Mouse (Mus musculus) heart, adult 2 months (tissue): ENCODE data around the gene Dcp1b.

ENCODE experiments used
- CTCF ChIP-seq: fragments of 200-600 bp; IDR thresholded peaks from 2 replicates; pipeline ENCODE4 v1.8.1; 2022; ENCODE audit warnings: antibody characterized with exemption, mild to moderate bottlenecking, moderate library complexity
- EP300 ChIP-seq: fragments of 200-500 bp; IDR thresholded peaks from 2 replicates; pipeline ENCODE4 v1.6.1; 2011; ENCODE audit warnings: low read depth, low read length, control low read depth; ENCODE audit not compliant: insufficient read depth
- POLR2A ChIP-seq: fragments of 200-500 bp; IDR thresholded peaks from 2 replicates; pipeline ENCODE4 v1.6.1; 2011; ENCODE audit warnings: mild to moderate bottlenecking, low read depth, low read length, control low read depth; ENCODE audit not compliant: insufficient read depth

- no peak for TF ChIP-seq CTCF
- TF ChIP-seq POLR2A, result no peak
- TF ChIP-seq EP300, result peak; percentile 65; the same call in 1 of the 2 replicates
Observed at GRCm38 (mm10) chr6:119132111-119132735, 42.8 kb upstream of the Dcp1b start.
